Mouse (Mus musculus): ENCODE results near the gene Dip2b.
A peak's percentile ranks its signal among the peaks of the same experiment; 100 is the strongest.

Dip2b gene

GRCm38 (mm10) chr15:100022923-100023322 lies 15.5 kb upstream of the Dip2b start:
- Histone ChIP-seq H3K36me3 (ENCODE audit: insufficient read depth, low read length) (peaks cover 4% of the 10 kb centered on the region; the same call in 1 of the 2 replicates), H3K4me1 (replicated peaks; ENCODE audit: low read depth, low read length) (peaks cover 35% of the 10 kb centered on the region), H3K9me3 (ENCODE audit: low read length) (no peaks in the 10 kb centered on the region), H3K4me3 (replicated peaks; ENCODE audit: low read length) (no peak overlapping the region), H3K27me3 (ENCODE audit: insufficient read depth, low read length) (peaks cover 3% of the 10 kb centered on the region; the same call in 1 of the 2 replicates)
- TF ChIP-seq NANOG (IDR thresholded peaks at IDR 0.05; ENCODE audit: borderline replicate concordance, low read length): no peak
- TF ChIP-seq POU5F1 (IDR thresholded peaks at IDR 0.05; ENCODE audit: borderline replicate concordance, low read length): no peak
- TF ChIP-seq CTCF (conservative IDR thresholded peaks at IDR 0.05; ENCODE audit: low read length): peak; percentile 59

- Histone ChIP-seq H3K4me3 (replicated peaks; ENCODE audit: low read length) (no peak overlapping the region), H3K9me3 (ENCODE audit: low read length) (no peaks in the 10 kb centered on the region), H3K36me3 (ENCODE audit: insufficient read depth, low read length) (peaks cover 4% of the 10 kb centered on the region; the same call in 1 of the 2 replicates), H3K4me1 (replicated peaks; ENCODE audit: low read depth, low read length) (peaks cover 32% of the 10 kb centered on the region), H3K27me3 (ENCODE audit: insufficient read depth, low read length) (peaks cover 3% of the 10 kb centered on the region; the same call in 1 of the 2 replicates)
- no peak for TF ChIP-seq NANOG (IDR thresholded peaks at IDR 0.05; ENCODE audit: borderline replicate concordance, low read length)
- TF ChIP-seq CTCF (conservative IDR thresholded peaks at IDR 0.05; ENCODE audit: low read length): no peak
- TF ChIP-seq POU5F1 (IDR thresholded peaks at IDR 0.05; ENCODE audit: borderline replicate concordance, low read length): no peak
These were observed 13.2 kb upstream of the Dip2b start for GRCm38 (mm10) chr15:100025076-100025834.

- TF ChIP-seq CTCF (conservative IDR thresholded peaks at IDR 0.05; ENCODE audit: low read length): no peak
- TF ChIP-seq NANOG (IDR thresholded peaks at IDR 0.05; ENCODE audit: borderline replicate concordance, low read length): no peak
- TF ChIP-seq POU5F1 (IDR thresholded peaks at IDR 0.05; ENCODE audit: borderline replicate concordance, low read length): no peak
These were observed 10.3 kb upstream of the Dip2b start for GRCm38 (mm10) chr15:100028133-100028532.

GRCm38 (mm10) chr15:100029497-100029896 lies 9.0 kb upstream of the Dip2b start:
- Histone ChIP-seq H3K9me3 (ENCODE audit: low read length) (no peaks in the 10 kb centered on the region), H3K36me3 (ENCODE audit: insufficient read depth, low read length) (no peaks in the 10 kb centered on the region), H3K27me3 (ENCODE audit: insufficient read depth, low read length) (peaks cover 3% of the 10 kb centered on the region; the same call in 1 of the 2 replicates), H3K4me1 (replicated peaks; ENCODE audit: low read depth, low read length) (peaks cover 12% of the 10 kb centered on the region), H3K4me3 (replicated peaks; ENCODE audit: low read length) (no peak overlapping the region)
- no peak for TF ChIP-seq CTCF (conservative IDR thresholded peaks at IDR 0.05; ENCODE audit: low read length)
- no peak for TF ChIP-seq POU5F1 (IDR thresholded peaks at IDR 0.05; ENCODE audit: borderline replicate concordance, low read length)
- no peak for TF ChIP-seq NANOG (IDR thresholded peaks at IDR 0.05; ENCODE audit: borderline replicate concordance, low read length)

More at GRCm38 (mm10) chr15:100028133-100028532, 10.3 kb upstream of the Dip2b start:
- Histone ChIP-seq H3K4me3 (replicated peaks; ENCODE audit: low read length) (no peak overlapping the region), H3K36me3 (ENCODE audit: insufficient read depth, low read length) (no peaks in the 10 kb centered on the region), H3K9me3 (ENCODE audit: low read length) (no peaks in the 10 kb centered on the region), H3K27me3 (ENCODE audit: insufficient read depth, low read length) (peaks cover 3% of the 10 kb centered on the region; the same call in 1 of the 2 replicates), H3K4me1 (replicated peaks; ENCODE audit: low read depth, low read length) (peaks cover 19% of the 10 kb centered on the region)

GRCm38 (mm10) chr15:100029900-100030299 lies 8.6 kb upstream of the Dip2b start:
- no peaks in the 10 kb centered on the region for H3K36me3 ChIP-seq (ENCODE audit: insufficient read depth, low read length)
- TF ChIP-seq POU5F1 (IDR thresholded peaks at IDR 0.05; ENCODE audit: borderline replicate concordance, low read length) (no peak), NANOG (IDR thresholded peaks at IDR 0.05; ENCODE audit: borderline replicate concordance, low read length) (no peak), CTCF (conservative IDR thresholded peaks at IDR 0.05; ENCODE audit: low read length) (no peak)
- H3K27me3 ChIP-seq (ENCODE audit: insufficient read depth, low read length): peaks cover 3% of the 10 kb centered on the region; the same call in 1 of the 2 replicates
- peaks cover 11% of the 10 kb centered on the region for H3K4me1 ChIP-seq (replicated peaks; ENCODE audit: low read depth, low read length)
- no peaks in the 10 kb centered on the region for H3K9me3 ChIP-seq (ENCODE audit: low read length)
- H3K4me3 ChIP-seq (replicated peaks; ENCODE audit: low read length): no peak overlapping the region

- Histone ChIP-seq H3K27me3 (ENCODE audit: insufficient read depth, low read length) (peaks cover 4% of the 10 kb centered on the region), H3K4me1 (replicated peaks; ENCODE audit: low read depth, low read length) (peaks cover 6% of the 10 kb centered on the region), H3K4me3 (replicated peaks; ENCODE audit: low read length) (no peak overlapping the region), H3K36me3 (ENCODE audit: insufficient read depth, low read length) (no peaks in the 10 kb centered on the region), H3K9me3 (ENCODE audit: low read length) (no peaks in the 10 kb centered on the region)
- TF ChIP-seq CTCF (conservative IDR thresholded peaks at IDR 0.05; ENCODE audit: low read length): no peak
- TF ChIP-seq POU5F1 (IDR thresholded peaks at IDR 0.05; ENCODE audit: borderline replicate concordance, low read length): no peak
- no peak for TF ChIP-seq NANOG (IDR thresholded peaks at IDR 0.05; ENCODE audit: borderline replicate concordance, low read length)
These were observed 5.9 kb upstream of the Dip2b start for GRCm38 (mm10) chr15:100032546-100032945.

GRCm38 (mm10) chr15:100039001-100039701 lies 687 bp downstream of the Dip2b start:
- Histone ChIP-seq H3K36me3 (ENCODE audit: insufficient read depth, low read length) (no peaks in the 10 kb centered on the region), H3K27me3 (ENCODE audit: insufficient read depth, low read length) (peaks cover 39% of the 10 kb centered on the region), H3K4me1 (replicated peaks; ENCODE audit: low read depth, low read length) (peaks cover 50% of the 10 kb centered on the region), H3K4me3 (replicated peaks; ENCODE audit: low read length) (peak overlapping the region; percentile 90), H3K9me3 (ENCODE audit: low read length) (no peaks in the 10 kb centered on the region)
- no peak for TF ChIP-seq NANOG (IDR thresholded peaks at IDR 0.05; ENCODE audit: borderline replicate concordance, low read length)
- no peak for TF ChIP-seq CTCF (conservative IDR thresholded peaks at IDR 0.05; ENCODE audit: low read length)
- no peak for TF ChIP-seq POU5F1 (IDR thresholded peaks at IDR 0.05; ENCODE audit: borderline replicate concordance, low read length)

- Histone ChIP-seq H3K36me3 (ENCODE audit: insufficient read depth, low read length) (no peaks in the 10 kb centered on the region), H3K9me3 (ENCODE audit: low read length) (no peaks in the 10 kb centered on the region), H3K27me3 (ENCODE audit: insufficient read depth, low read length) (peaks cover 44% of the 10 kb centered on the region), H3K4me3 (replicated peaks; ENCODE audit: low read length) (0 out of 2 replicates have a peak overlapping the region, but pooled peaks have one; percentile 3), H3K4me1 (replicated peaks; ENCODE audit: low read depth, low read length) (peaks cover 53% of the 10 kb centered on the region)
- no peak for TF ChIP-seq POU5F1 (IDR thresholded peaks at IDR 0.05; ENCODE audit: borderline replicate concordance, low read length)
- no peak for TF ChIP-seq CTCF (conservative IDR thresholded peaks at IDR 0.05; ENCODE audit: low read length)
- no peak for TF ChIP-seq NANOG (IDR thresholded peaks at IDR 0.05; ENCODE audit: borderline replicate concordance, low read length)
These were observed 2.2 kb downstream of the Dip2b start for GRCm38 (mm10) chr15:100040541-100041266.

Data from E14TG2a.4 (cell line).